Mouse (Mus musculus): Measurements from ENCODE around the gene Mfn1. TPM values are rescaled to one million over a fixed set of nuclear protein-coding genes. Genes with fewer than 3 reads are reported as not detected.

Gene Mfn1
- polyA plus RNA-seq, 1 experiment from 2014 or later = 65.5 TPM

- H3K4me1 ChIP-seq (ENCODE audit: control insufficient read depth in 2 of 2, insufficient read depth in 2 of 2, low read length in 2 of 2) = peaks cover 5 to 20% of the 10 kb centered on the region in 2 experiments; a peak in 3 of 4 replicates
- no peak overlapping the region for H3K9ac ChIP-seq (ENCODE audit: low read length)
- no peak overlapping the region for H3K4me3 ChIP-seq (ENCODE audit: control insufficient read depth in 1 of 2, insufficient read depth in 1 of 2, low read depth in 1 of 2, low read length in 2 of 2)
- 83% methylated on average over 7 of the region's 7 CpGs for WGBS
- H3K27me3 ChIP-seq (ENCODE audit: control insufficient read depth, insufficient read depth, low read length) = no peaks in the 10 kb centered on the region
- no peak overlapping the region for H3K27ac ChIP-seq (replicated peaks in 1 of 2; ENCODE audit: control insufficient read depth in 1 of 2, insufficient read depth in 1 of 2, low read depth in 2 of 2, low read length in 2 of 2)
- H3K4me2 ChIP-seq (ENCODE audit: low read length) = no peak overlapping the region
- H3K36me3 ChIP-seq (ENCODE audit: control insufficient read depth, insufficient read depth, low read length) = peaks cover 36% of the 10 kb centered on the region
- ATAC-seq (ENCODE audit: insufficient number of reproducible peaks, insufficient read depth, low FRiP score, low read depth) = no peak
- no peaks in the 10 kb centered on the region for H3K9me3 ChIP-seq (ENCODE audit: control insufficient read depth, low read length)
Observed at GRCm38 (mm10) chr3:32512686-32513284, 16.5 kb upstream of the Mfn1 start.

DNA sequence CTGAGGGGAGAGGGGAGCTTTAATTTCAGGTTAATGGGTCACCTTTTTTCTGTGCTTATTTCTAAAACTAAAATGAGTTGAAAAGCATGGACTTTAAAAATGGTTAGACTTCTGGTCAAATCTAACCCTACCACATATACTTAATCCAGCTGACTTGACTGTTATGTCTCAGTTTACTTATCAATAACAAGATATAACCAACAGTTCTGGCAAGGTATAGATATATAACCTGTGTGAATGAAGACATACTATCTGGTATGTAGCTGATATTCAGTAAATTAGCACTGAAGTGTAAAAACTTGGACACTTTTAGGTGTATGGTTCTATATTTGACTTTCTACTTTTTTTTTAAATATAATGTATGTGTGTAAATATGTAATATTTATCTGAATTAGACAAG, 15.7 kb upstream of the Mfn1 start:
- Histone ChIP-seq H3K9ac (ENCODE audit: low read length) (no peak overlapping the region), H3K27me3 (ENCODE audit: control insufficient read depth, insufficient read depth, low read length) (no peaks in the 10 kb centered on the region), H3K9me3 (ENCODE audit: control insufficient read depth, low read length) (no peaks in the 10 kb centered on the region), H3K4me3 (ENCODE audit: control insufficient read depth in 1 of 2, insufficient read depth in 1 of 2, low read depth in 1 of 2, low read length in 2 of 2) (no peak overlapping the region), H3K4me1 (ENCODE audit: control insufficient read depth in 2 of 2, insufficient read depth in 2 of 2, low read length in 2 of 2) (peaks cover 5 to 20% of the 10 kb centered on the region in 2 experiments; a peak in 3 of 4 replicates), H3K36me3 (ENCODE audit: control insufficient read depth, insufficient read depth, low read length) (peaks cover 43% of the 10 kb centered on the region), H3K27ac (replicated peaks in 1 of 2; ENCODE audit: control insufficient read depth in 1 of 2, insufficient read depth in 1 of 2, low read depth in 2 of 2, low read length in 2 of 2) (no peak overlapping the region), H3K4me2 (ENCODE audit: low read length) (no peak overlapping the region)
- ATAC-seq (ENCODE audit: insufficient number of reproducible peaks, insufficient read depth, low FRiP score, low read depth) = no peak

DNA sequence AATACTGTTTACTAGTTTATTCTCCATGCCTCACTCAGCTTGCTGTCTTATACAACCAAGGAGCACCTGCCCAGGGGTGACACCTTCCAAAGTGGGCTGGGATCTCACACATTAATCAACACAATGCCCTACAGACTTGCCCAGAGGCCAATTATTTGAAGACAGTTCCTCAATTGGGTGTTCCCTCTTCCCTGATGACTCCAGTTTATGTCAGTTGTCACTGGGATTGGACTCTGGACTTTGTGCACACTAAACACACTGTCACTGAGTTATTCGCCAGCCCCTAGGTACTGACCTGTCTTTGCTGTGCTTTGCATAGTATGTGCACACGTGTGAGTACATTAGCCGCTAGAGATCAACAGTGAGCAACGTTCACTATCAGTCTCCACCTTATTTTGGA, 2.1 kb upstream of the Mfn1 start:
- Histone ChIP-seq H3K4me1 (ENCODE audit: control insufficient read depth in 2 of 2, insufficient read depth in 2 of 2, low read length in 2 of 2) (no peaks in the 10 kb centered on the region), H3K4me2 (ENCODE audit: low read length) (no peak overlapping the region), H3K9ac (ENCODE audit: low read length) (no peak overlapping the region), H3K27me3 (ENCODE audit: control insufficient read depth, insufficient read depth, low read length) (no peaks in the 10 kb centered on the region), H3K9me3 (ENCODE audit: control insufficient read depth, low read length) (peaks cover 2% of the 10 kb centered on the region; the same call in 1 of the 2 replicates), H3K36me3 (ENCODE audit: control insufficient read depth, insufficient read depth, low read length) (peaks cover 25% of the 10 kb centered on the region), H3K27ac (replicated peaks in 1 of 2; ENCODE audit: control insufficient read depth in 1 of 2, insufficient read depth in 1 of 2, low read depth in 2 of 2, low read length in 2 of 2) (no peak overlapping the region), H3K4me3 (ENCODE audit: control insufficient read depth in 1 of 2, insufficient read depth in 1 of 2, low read depth in 1 of 2, low read length in 2 of 2) (no peak overlapping the region)
- WGBS = 85% methylated on average over 4 of the region's 4 CpGs
- ATAC-seq (ENCODE audit: insufficient number of reproducible peaks, insufficient read depth, low FRiP score, low read depth) = no peak

DNA sequence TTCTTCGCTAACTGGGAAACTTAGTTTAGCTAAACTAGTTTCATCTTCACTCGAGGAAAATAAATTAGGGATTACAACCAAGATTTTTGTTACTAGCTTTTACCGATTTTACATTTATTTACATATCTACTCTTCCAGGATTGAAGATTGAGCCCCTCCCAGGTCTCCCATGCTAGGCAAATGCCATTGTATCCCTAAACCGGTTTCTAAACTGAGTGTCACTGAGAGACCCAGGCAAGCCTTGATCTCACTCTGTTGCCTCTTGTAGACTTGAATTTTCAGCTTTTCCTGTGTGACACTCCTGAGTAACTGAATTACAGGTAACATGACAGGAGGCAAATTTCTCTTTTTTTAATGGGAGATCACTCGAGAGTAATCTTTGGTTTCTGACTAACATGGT, 776 bp downstream of the Mfn1 start:
- Histone ChIP-seq H3K36me3 (ENCODE audit: control insufficient read depth, insufficient read depth, low read length) (peaks cover 32% of the 10 kb centered on the region), H3K27me3 (ENCODE audit: control insufficient read depth, insufficient read depth, low read length) (no peaks in the 10 kb centered on the region), H3K4me2 (ENCODE audit: low read length) (peak overlapping the region; percentile 75), H3K27ac (replicated peaks in 1 of 2; ENCODE audit: control insufficient read depth in 1 of 2, insufficient read depth in 1 of 2, low read depth in 2 of 2, low read length in 2 of 2) (peak overlapping the region in 1 of 2 experiments; percentile 91; a peak in 3 of 4 replicates), H3K4me1 (ENCODE audit: control insufficient read depth in 2 of 2, insufficient read depth in 2 of 2, low read length in 2 of 2) (no peaks in the 10 kb centered on the region), H3K9me3 (ENCODE audit: control insufficient read depth, low read length) (no peaks in the 10 kb centered on the region), H3K4me3 (ENCODE audit: control insufficient read depth in 1 of 2, insufficient read depth in 1 of 2, low read depth in 1 of 2, low read length in 2 of 2) (peak overlapping the region; percentile 66 to 88; a peak in 3 of 4 replicates), H3K9ac (ENCODE audit: low read length) (peak overlapping the region; percentile 95)
- no peak for ATAC-seq (ENCODE audit: insufficient number of reproducible peaks, insufficient read depth, low FRiP score, low read depth)
- WGBS = 11% methylated on average over 5 of the region's 5 CpGs

GRCm38 (mm10) chr3:32535692-32536091, 6.4 kb downstream of the Mfn1 start:
- 0 out of 4 replicates have a peak, but pooled peaks cover 0 to 3% of the 10 kb centered on the region in 2 experiments for H3K4me1 ChIP-seq (ENCODE audit: control insufficient read depth in 2 of 2, insufficient read depth in 2 of 2, low read length in 2 of 2)
- ATAC-seq (ENCODE audit: insufficient number of reproducible peaks, insufficient read depth, low FRiP score, low read depth) = no peak
- 63% methylated on average over 1 of the region's 1 CpGs for WGBS
- no peaks in the 10 kb centered on the region for H3K27me3 ChIP-seq (ENCODE audit: control insufficient read depth, insufficient read depth, low read length)
- H3K4me2 ChIP-seq (ENCODE audit: low read length) = no peak overlapping the region
- H3K27ac ChIP-seq (replicated peaks in 1 of 2; ENCODE audit: control insufficient read depth in 1 of 2, insufficient read depth in 1 of 2, low read depth in 2 of 2, low read length in 2 of 2) = no peak overlapping the region
- no peaks in the 10 kb centered on the region for H3K9me3 ChIP-seq (ENCODE audit: control insufficient read depth, low read length)
- H3K9ac ChIP-seq (ENCODE audit: low read length) = no peak overlapping the region
- H3K36me3 ChIP-seq (ENCODE audit: control insufficient read depth, insufficient read depth, low read length) = peaks cover 80% of the 10 kb centered on the region
- no peak overlapping the region for H3K4me3 ChIP-seq (ENCODE audit: control insufficient read depth in 1 of 2, insufficient read depth in 1 of 2, low read depth in 1 of 2, low read length in 2 of 2)

DNA sequence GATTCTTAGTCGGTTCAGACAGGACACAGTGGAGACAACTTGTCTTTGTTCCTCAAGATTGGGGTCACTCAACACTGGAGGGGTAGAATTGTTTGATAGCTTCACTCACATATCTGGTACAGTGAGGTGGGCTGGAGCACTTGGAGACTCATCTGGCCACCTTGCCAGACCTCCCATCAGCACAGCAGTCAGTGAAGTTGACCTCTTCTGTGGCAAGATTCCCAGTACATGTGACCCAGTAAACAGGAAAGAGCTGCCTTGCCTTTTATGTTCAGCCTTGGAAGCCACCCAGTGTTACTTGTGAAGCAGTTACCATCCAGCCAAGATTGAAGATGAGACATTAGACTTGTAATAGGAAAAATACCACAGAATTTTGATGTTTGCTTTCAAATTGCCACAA, 8.3 kb downstream of the Mfn1 start:
- Histone ChIP-seq H3K36me3 (ENCODE audit: control insufficient read depth, insufficient read depth, low read length) (peaks cover 87% of the 10 kb centered on the region), H3K4me3 (ENCODE audit: control insufficient read depth in 1 of 2, insufficient read depth in 1 of 2, low read depth in 1 of 2, low read length in 2 of 2) (no peak overlapping the region), H3K9me3 (ENCODE audit: control insufficient read depth, low read length) (no peaks in the 10 kb centered on the region), H3K27me3 (ENCODE audit: control insufficient read depth, insufficient read depth, low read length) (no peaks in the 10 kb centered on the region), H3K4me2 (ENCODE audit: low read length) (no peak overlapping the region), H3K27ac (replicated peaks in 1 of 2; ENCODE audit: control insufficient read depth in 1 of 2, insufficient read depth in 1 of 2, low read depth in 2 of 2, low read length in 2 of 2) (no peak overlapping the region), H3K4me1 (ENCODE audit: control insufficient read depth in 2 of 2, insufficient read depth in 2 of 2, low read length in 2 of 2) (0 out of 4 replicates have a peak, but pooled peaks cover 0 to 3% of the 10 kb centered on the region in 2 experiments), H3K9ac (ENCODE audit: low read length) (no peak overlapping the region)
- no peak for ATAC-seq (ENCODE audit: insufficient number of reproducible peaks, insufficient read depth, low FRiP score, low read depth)
- 55% methylated on average over 1 of the region's 1 CpGs for WGBS

GRCm38 (mm10) chr3:32538091-32538490, 8.8 kb downstream of the Mfn1 start:
- no peaks in the 10 kb centered on the region for H3K27me3 ChIP-seq (ENCODE audit: control insufficient read depth, insufficient read depth, low read length)
- no peak for ATAC-seq (ENCODE audit: insufficient number of reproducible peaks, insufficient read depth, low FRiP score, low read depth)
- no peak overlapping the region for H3K9ac ChIP-seq (ENCODE audit: low read length)
- H3K9me3 ChIP-seq (ENCODE audit: control insufficient read depth, low read length) = no peaks in the 10 kb centered on the region
- H3K27ac ChIP-seq (replicated peaks in 1 of 2; ENCODE audit: control insufficient read depth in 1 of 2, insufficient read depth in 1 of 2, low read depth in 2 of 2, low read length in 2 of 2) = no peak overlapping the region
- 89% methylated on average over 5 of the region's 5 CpGs for WGBS
- H3K4me1 ChIP-seq (ENCODE audit: control insufficient read depth in 2 of 2, insufficient read depth in 2 of 2, low read length in 2 of 2) = 0 out of 4 replicates have a peak, but pooled peaks cover 0 to 3% of the 10 kb centered on the region in 2 experiments
- H3K36me3 ChIP-seq (ENCODE audit: control insufficient read depth, insufficient read depth, low read length) = peaks cover 88% of the 10 kb centered on the region
- H3K4me3 ChIP-seq (ENCODE audit: control insufficient read depth in 1 of 2, insufficient read depth in 1 of 2, low read depth in 1 of 2, low read length in 2 of 2) = no peak overlapping the region
- no peak overlapping the region for H3K4me2 ChIP-seq (ENCODE audit: low read length)

- Histone ChIP-seq H3K27me3 (ENCODE audit: control insufficient read depth, insufficient read depth, low read length) (no peaks in the 10 kb centered on the region), H3K9me3 (ENCODE audit: control insufficient read depth, low read length) (no peaks in the 10 kb centered on the region), H3K36me3 (ENCODE audit: control insufficient read depth, insufficient read depth, low read length) (peaks cover 43% of the 10 kb centered on the region), H3K4me2 (ENCODE audit: low read length) (no peak overlapping the region), H3K9ac (ENCODE audit: low read length) (no peak overlapping the region), H3K27ac (replicated peaks in 1 of 2; ENCODE audit: control insufficient read depth in 1 of 2, insufficient read depth in 1 of 2, low read depth in 2 of 2, low read length in 2 of 2) (no peak overlapping the region), H3K4me3 (ENCODE audit: control insufficient read depth in 1 of 2, insufficient read depth in 1 of 2, low read depth in 1 of 2, low read length in 2 of 2) (no peak overlapping the region), H3K4me1 (ENCODE audit: control insufficient read depth in 2 of 2, insufficient read depth in 2 of 2, low read length in 2 of 2) (no peaks in the 10 kb centered on the region)
- 95% methylated on average over 1 of the region's 1 CpGs for WGBS
- no peak for ATAC-seq (ENCODE audit: insufficient number of reproducible peaks, insufficient read depth, low FRiP score, low read depth)
Observed at GRCm38 (mm10) chr3:32553061-32553460, 23.8 kb downstream of the Mfn1 start.

Measured in heart, embryonic 14.5 days (tissue).